Mouse (Mus musculus) heart, embryonic 15.5 days (tissue): Measurements from ENCODE around the gene Atp6v0a2. TPM values are rescaled to one million over a fixed set of nuclear protein-coding genes. Genes with fewer than 3 reads are reported as not detected.
A peak's percentile ranks its signal among the peaks of the same experiment; 100 is the strongest.

ENCODE experiments used
- ATAC-seq: fragments of 200-750 bp; cut with Nextera tagmentation; replicated peaks from 2 replicates; pipeline ENCODE4 v1.8.0; 2017; ENCODE audit warnings: low read depth, moderate TSS enrichment; ENCODE audit not compliant: insufficient number of reproducible peaks, insufficient read depth, low FRiP score
- H3K27ac ChIP-seq: fragments of 300-500 bp; sonication (generic); 2 replicates; pipeline ENCODE4 v1.5.1; 2015; ENCODE audit warnings: mild to moderate bottlenecking, inconsistent platforms
- H3K27me3 ChIP-seq: fragments of 300-500 bp; sonication (generic); 2 replicates; pipeline ENCODE4 v1.6.1; 2015; ENCODE audit warnings: inconsistent platforms
- H3K36me3 ChIP-seq: fragments of 300-500 bp; sonication (generic); 2 replicates; pipeline ENCODE4 v1.6.1; 2015; ENCODE audit warnings: mild to moderate bottlenecking, inconsistent platforms
- H3K4me1 ChIP-seq: fragments of 300-500 bp; sonication (generic); replicated peaks from 2 replicates; pipeline ENCODE4 v1.6.1; 2015; ENCODE audit warnings: inconsistent platforms
- H3K4me2 ChIP-seq: fragments of 300-500 bp; sonication (generic); 2 replicates; pipeline ENCODE4 v1.6.1; 2015; ENCODE audit warnings: inconsistent platforms, mild to moderate bottlenecking, moderate library complexity
- H3K4me3 ChIP-seq: fragments of 300-500 bp; sonication (generic); 2 replicates; pipeline ENCODE4 v1.5.1; 2015; ENCODE audit warnings: mild to moderate bottlenecking, inconsistent platforms
- H3K9ac ChIP-seq: fragments of 300-500 bp; sonication (generic); 2 replicates; pipeline ENCODE4 v1.6.1; 2015; ENCODE audit warnings: mild to moderate bottlenecking, inconsistent platforms
- H3K9me3 ChIP-seq: fragments of 300-500 bp; sonication (generic); replicated peaks from 2 replicates; pipeline ENCODE4 v1.6.1; 2016; ENCODE audit warnings: inconsistent platforms
- WGBS: fragments of 180-500 bp; shearing (Covaris S2); methylation state at CpG from one replicate; pipeline ENCODE4 v1.1.7; 2015; ENCODE audit warnings: mixed read lengths; 5-methylcytosine and 5-hydroxymethylcytosine counted together
- polyA plus RNA-seq: library from polyadenylated mRNA; unstranded; fragments of >200 nt; fragmentation: Nextera tagmentation; extraction: Ambion mirVana; gene quantifications from 2 replicates; pipeline ENCODE4 v1.2.1, GENCODE M21; 2015

Atp6v0a2 gene
- polyA plus RNA-seq, 1 experiment from 2014 or later, result 26.6 TPM

GRCm38 (mm10) chr5:124637300-124637699, 8.9 kb downstream of the Atp6v0a2 start:
- H3K9me3 ChIP-seq, result no peaks in the 10 kb centered on the region
- ATAC-seq, result no peak
- H3K4me1 ChIP-seq, result no peaks in the 10 kb centered on the region
- no peak overlapping the region for H3K9ac ChIP-seq
- no peak overlapping the region for H3K27ac ChIP-seq
- no peaks in the 10 kb centered on the region for H3K27me3 ChIP-seq
- H3K36me3 ChIP-seq, result peaks cover 81% of the 10 kb centered on the region
- WGBS, result 84% methylated on average over 11 of the region's 11 CpGs
- H3K4me3 ChIP-seq, result no peak overlapping the region
- no peak overlapping the region for H3K4me2 ChIP-seq

GRCm38 (mm10) chr5:124637836-124638235, 9.5 kb downstream of the Atp6v0a2 start:
- Histone ChIP-seq H3K4me2 (no peak overlapping the region), H3K27ac (no peak overlapping the region), H3K4me3 (no peak overlapping the region), H3K4me1 (no peaks in the 10 kb centered on the region), H3K27me3 (no peaks in the 10 kb centered on the region), H3K9me3 (no peaks in the 10 kb centered on the region), H3K36me3 (peaks cover 86% of the 10 kb centered on the region), H3K9ac (no peak overlapping the region)
- 94% methylated on average over 13 of the region's 13 CpGs for WGBS
- no peak for ATAC-seq

GRCm38 (mm10) chr5:124713741-124714140, 85.4 kb downstream of the Atp6v0a2 start:
- H3K9ac ChIP-seq, result no peak overlapping the region
- no peaks in the 10 kb centered on the region for H3K9me3 ChIP-seq
- no peak overlapping the region for H3K4me3 ChIP-seq
- ATAC-seq, result no peak
- H3K27ac ChIP-seq, result no peak overlapping the region
- no peaks in the 10 kb centered on the region for H3K4me1 ChIP-seq
- H3K27me3 ChIP-seq, result no peaks in the 10 kb centered on the region
- peaks cover 62% of the 10 kb centered on the region for H3K36me3 ChIP-seq
- WGBS, result 88% methylated on average over 5 of the region's 5 CpGs
- H3K4me2 ChIP-seq, result no peak overlapping the region

- no peak overlapping the region for H3K4me3 ChIP-seq
- H3K4me2 ChIP-seq, result no peak overlapping the region
- H3K27me3 ChIP-seq, result no peaks in the 10 kb centered on the region
- peak overlapping the region; percentile 33; the same call in 1 of the 2 replicates for H3K27ac ChIP-seq
- H3K36me3 ChIP-seq, result peaks cover 76% of the 10 kb centered on the region
- no peaks in the 10 kb centered on the region for H3K4me1 ChIP-seq
- 89% methylated on average over 8 of the region's 8 CpGs for WGBS
- ATAC-seq, result no peak; the same call in 1 of the 2 replicates
- no peak overlapping the region for H3K9ac ChIP-seq
- H3K9me3 ChIP-seq, result no peaks in the 10 kb centered on the region
Observed at GRCm38 (mm10) chr5:124715135-124715534, 86.8 kb downstream of the Atp6v0a2 start.

GRCm38 (mm10) chr5:124717969-124718368, 89.6 kb downstream of the Atp6v0a2 start:
- Histone ChIP-seq H3K27me3 (no peaks in the 10 kb centered on the region), H3K4me1 (no peaks in the 10 kb centered on the region), H3K9me3 (no peaks in the 10 kb centered on the region), H3K9ac (no peak overlapping the region), H3K36me3 (peaks cover 78% of the 10 kb centered on the region), H3K4me3 (no peak overlapping the region), H3K4me2 (no peak overlapping the region), H3K27ac (no peak overlapping the region)
- no peak for ATAC-seq
- 93% methylated on average over 11 of the region's 11 CpGs for WGBS

- H3K27ac ChIP-seq, result no peak overlapping the region
Observed at GRCm38 (mm10) chr5:124718396-124718795, 90.0 kb downstream of the Atp6v0a2 start.

GRCm38 (mm10) chr5:124723125-124723524, 94.7 kb downstream of the Atp6v0a2 start:
- Histone ChIP-seq H3K27ac (no peak overlapping the region), H3K36me3 (peaks cover 44% of the 10 kb centered on the region; the same call in 1 of the 2 replicates), H3K9me3 (no peaks in the 10 kb centered on the region), H3K4me3 (no peak overlapping the region), H3K27me3 (no peaks in the 10 kb centered on the region), H3K4me2 (no peak overlapping the region), H3K4me1 (no peaks in the 10 kb centered on the region), H3K9ac (no peak overlapping the region)
- 89% methylated on average over 6 of the region's 6 CpGs for WGBS
- ATAC-seq, result no peak

More at GRCm38 (mm10) chr5:124718396-124718795, 90.0 kb downstream of the Atp6v0a2 start:
- no peak overlapping the region for H3K4me2 ChIP-seq
- H3K9me3 ChIP-seq, result no peaks in the 10 kb centered on the region
- H3K9ac ChIP-seq, result no peak overlapping the region
- H3K4me3 ChIP-seq, result no peak overlapping the region
- no peaks in the 10 kb centered on the region for H3K4me1 ChIP-seq
- 85% methylated on average over 7 of the region's 7 CpGs for WGBS
- no peak for ATAC-seq
- peaks cover 78% of the 10 kb centered on the region for H3K36me3 ChIP-seq
- H3K27me3 ChIP-seq, result no peaks in the 10 kb centered on the region

- H3K4me2 ChIP-seq, result no peak within 1 kb of the TSS
- no peaks in the 10 kb centered on the region; the same call in 1 of the 2 replicates for H3K4me1 ChIP-seq
- 13% methylated on average over 29 of the region's 29 CpGs for WGBS
- no peak for ATAC-seq
- H3K9me3 ChIP-seq, result no peaks in the 10 kb centered on the region
- H3K27ac ChIP-seq, result no peak within 1 kb of the TSS
- no peak within 1 kb of the TSS for H3K9ac ChIP-seq
- H3K27me3 ChIP-seq, result no peaks in the 10 kb centered on the region
- H3K4me3 ChIP-seq, result no peak within 1 kb of the TSS
- peaks cover 25% of the 10 kb centered on the region; the same call in 1 of the 2 replicates for H3K36me3 ChIP-seq
Observed at GRCm38 (mm10) chr5:124724997-124725396, 96.6 kb downstream of the Atp6v0a2 start, which contains the start of gene Dnah10. Gene Dnah10 (plus strand): TSS chr5:124725085.

- H3K9ac ChIP-seq, result no peak overlapping the region
- no peaks in the 10 kb centered on the region for H3K9me3 ChIP-seq
- peak overlapping the region; percentile 30 for H3K4me3 ChIP-seq
- 14% methylated on average over 21 of the region's 21 CpGs for WGBS
- no peak for ATAC-seq
- H3K36me3 ChIP-seq, result no peaks in the 10 kb centered on the region
- peak overlapping the region; percentile 59 for H3K4me2 ChIP-seq
- no peaks in the 10 kb centered on the region; the same call in 1 of the 2 replicates for H3K4me1 ChIP-seq
- no peaks in the 10 kb centered on the region for H3K27me3 ChIP-seq
- H3K27ac ChIP-seq, result no peak overlapping the region
Observed at GRCm38 (mm10) chr5:124729662-124730206, 101.4 kb downstream of the Atp6v0a2 start.

GRCm38 (mm10) chr5:124733961-124734360, 105.6 kb downstream of the Atp6v0a2 start:
- 83% methylated on average over 12 of the region's 12 CpGs for whole genome bisulfite sequencing
- H3K9me3 ChIP-seq, result no peaks in the 10 kb centered on the region
- H3K9ac ChIP-seq, result no peak overlapping the region

GRCm38 (mm10) chr5:124741898-124742599, 113.7 kb downstream of the Atp6v0a2 start:
- Histone ChIP-seq H3K9ac (no peak overlapping the region), H3K27ac (no peak overlapping the region), H3K4me2 (no peak overlapping the region), H3K27me3 (no peaks in the 10 kb centered on the region), H3K4me1 (no peaks in the 10 kb centered on the region), H3K36me3 (no peaks in the 10 kb centered on the region), H3K4me3 (no peak overlapping the region), H3K9me3 (no peaks in the 10 kb centered on the region)
- no peak for ATAC-seq
- 94% methylated on average over 21 of the region's 21 CpGs for WGBS

More at GRCm38 (mm10) chr5:124733961-124734360, 105.6 kb downstream of the Atp6v0a2 start:
- no peak overlapping the region for H3K4me2 ChIP-seq
- H3K27ac ChIP-seq, result no peak overlapping the region
- no peaks in the 10 kb centered on the region for H3K27me3 ChIP-seq
- H3K4me1 ChIP-seq, result no peaks in the 10 kb centered on the region; the same call in 1 of the 2 replicates
- no peak overlapping the region for H3K4me3 ChIP-seq
- no peaks in the 10 kb centered on the region for H3K36me3 ChIP-seq
- ATAC-seq, result no peak
